Mouse (Mus musculus) heart, adult 8-10 months (tissue): ENCODE data around the gene Psma1. TPM values are rescaled to one million over a fixed set of nuclear protein-coding genes. Genes with fewer than 3 reads are reported as not detected.

ENCODE experiments used
- DNase-seq: peaks from one replicate; pipeline ENCODE4 v3.0.0; 2022; ENCODE audit warnings: low spot score
- total RNA-seq, 4 experiments: library from RNA; stranded (reverse); gene quantifications; 2 replicates each; pipeline ENCODE4 v1.2.4; 2022

Psma1 gene
- total RNA-seq, 4 experiments from 2014 or later: 129 to 150 (median 143) TPM

DNA sequence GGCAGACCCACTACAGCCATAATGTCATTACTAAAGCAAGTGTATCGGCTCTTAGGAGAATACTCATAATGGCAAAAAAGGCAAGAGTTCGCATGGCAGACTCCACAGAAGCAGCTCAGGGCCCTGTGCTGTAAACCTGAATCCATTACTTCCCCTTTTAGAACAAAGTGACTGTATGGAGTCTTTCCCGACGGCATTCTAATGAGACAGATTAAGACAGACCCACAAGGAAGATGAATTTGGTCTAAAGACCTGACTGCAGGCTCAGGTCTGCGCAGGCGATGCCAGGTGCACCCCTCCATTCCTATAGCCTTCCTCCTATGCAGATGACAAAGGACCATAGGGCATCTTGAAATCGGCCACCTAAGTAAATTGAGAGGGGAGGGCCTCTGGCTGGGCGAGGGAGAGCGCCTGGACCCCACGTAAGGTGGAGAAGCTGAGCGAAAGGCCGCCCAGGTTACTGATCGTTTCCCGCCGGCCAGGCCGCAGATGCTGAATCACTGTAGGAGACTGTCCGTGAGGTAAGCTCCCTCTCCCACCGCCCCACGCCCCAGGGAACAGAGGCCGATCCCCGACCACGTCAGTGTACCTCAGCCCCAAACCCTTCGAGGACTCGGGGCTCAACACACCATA lies 430 bp downstream of the Psma1 start:
- no peak for DNase-seq

DNA sequence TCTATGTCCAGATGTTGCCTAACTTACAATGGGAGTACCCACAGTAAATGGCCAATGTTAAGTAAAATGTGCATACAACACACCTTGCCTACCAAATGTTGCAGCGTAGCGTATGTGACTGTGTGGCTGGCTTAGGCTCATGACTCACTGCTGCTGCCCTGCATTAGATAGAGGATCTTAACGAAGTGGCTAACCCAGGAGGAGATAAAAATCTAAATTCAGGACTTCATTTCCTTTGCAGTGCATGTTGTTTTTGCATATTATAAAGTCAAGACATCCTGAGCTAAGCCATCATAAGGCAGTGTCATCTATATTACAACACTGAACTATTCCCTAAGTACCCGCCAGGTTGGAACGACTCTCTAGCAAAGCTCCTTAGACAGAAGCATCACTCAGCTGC lies 7.5 kb downstream of the Psma1 start:
- DNase-seq: no peak

DNA sequence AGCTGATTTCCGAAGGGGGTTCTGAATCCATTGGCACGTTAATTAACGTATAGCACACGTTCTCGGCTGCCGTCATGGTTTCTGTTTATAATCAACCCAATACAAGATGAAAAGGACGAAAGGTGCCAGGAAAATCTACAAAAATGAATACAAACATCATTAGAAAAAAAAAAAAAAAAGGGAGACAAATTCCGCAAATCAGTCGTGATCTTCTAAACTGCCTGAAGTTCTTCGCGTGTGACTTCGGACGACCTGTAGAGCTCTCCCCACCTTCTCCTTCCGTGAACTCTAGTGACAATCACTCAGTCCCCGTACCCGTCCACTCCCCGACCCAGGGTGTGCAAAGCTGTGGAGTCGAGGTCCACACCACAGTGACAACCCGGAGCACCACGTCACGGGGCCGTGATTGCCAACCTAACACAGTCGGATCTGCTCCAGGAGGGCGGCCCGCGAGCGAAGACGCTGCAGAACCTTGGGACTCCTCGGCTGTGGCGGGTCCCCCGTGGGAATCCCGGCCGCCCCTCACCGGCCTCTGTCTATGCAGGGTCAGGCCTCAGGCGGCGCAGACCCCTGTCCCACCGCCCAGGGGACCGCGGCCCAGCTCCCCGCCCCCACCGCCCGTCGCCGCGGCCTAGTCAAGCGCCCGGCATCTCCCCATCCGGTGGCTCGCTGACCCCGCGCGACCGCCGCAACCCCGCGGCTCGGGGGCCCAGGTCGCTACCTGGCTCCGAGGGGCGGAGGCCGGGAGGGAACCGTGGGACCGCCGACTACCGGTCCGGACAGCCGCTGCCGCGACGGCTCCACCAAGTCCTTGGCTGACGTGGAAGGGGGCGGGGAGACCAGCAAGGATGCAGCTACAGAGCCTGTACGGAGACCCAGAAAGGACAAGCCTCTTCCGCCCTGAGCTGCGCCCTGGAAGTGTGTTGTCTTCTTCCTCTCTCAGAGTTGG lies 21.8 kb downstream of the Psma1 start, which contains the start of gene Copb1:
TSS of gene Copb1 (minus strand) at position 827 of the 949 bp plus-strand sequence.
- peak; percentile 95 for DNase-seq

DNA sequence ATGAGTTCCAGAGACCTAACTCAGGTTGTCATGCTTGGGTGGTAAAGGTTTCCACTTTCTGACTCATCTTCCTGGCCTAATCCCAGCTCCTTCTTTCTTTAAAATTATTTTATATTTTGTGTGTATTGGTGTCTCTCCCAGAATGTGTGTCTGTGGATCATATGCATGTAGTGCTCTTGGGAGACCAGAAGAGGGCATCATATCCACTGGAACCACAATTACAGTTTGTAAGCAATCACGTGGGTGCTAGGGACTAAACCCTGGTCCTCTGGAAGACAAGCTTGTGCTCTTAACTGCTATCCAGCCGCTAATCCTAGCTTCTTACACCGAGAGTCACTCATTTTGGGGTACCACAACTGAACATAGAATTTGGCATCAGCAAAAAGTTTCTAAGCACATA lies 24.2 kb downstream of the Psma1 start:
- no peak for DNase-seq

DNA sequence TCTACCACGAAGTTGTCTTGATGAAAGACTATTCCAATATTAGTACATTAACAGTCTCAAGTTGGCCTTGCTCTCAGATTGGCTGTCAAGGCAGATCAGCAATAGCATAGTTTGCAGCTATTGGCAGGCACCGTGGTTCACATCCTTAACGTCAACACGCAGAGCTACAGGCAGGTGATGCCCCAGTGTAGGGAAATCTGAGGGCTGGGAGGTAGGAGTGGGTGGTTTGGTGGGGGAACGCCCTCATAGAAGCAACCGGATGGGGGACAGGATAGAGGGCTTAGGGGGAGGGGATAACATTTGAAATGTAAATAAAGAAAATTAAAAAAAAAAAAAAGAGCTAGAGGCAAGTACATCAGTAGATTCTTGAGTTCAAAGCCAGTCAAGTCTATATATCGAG lies 41.9 kb downstream of the Psma1 start:
- no peak for DNase-seq

DNA sequence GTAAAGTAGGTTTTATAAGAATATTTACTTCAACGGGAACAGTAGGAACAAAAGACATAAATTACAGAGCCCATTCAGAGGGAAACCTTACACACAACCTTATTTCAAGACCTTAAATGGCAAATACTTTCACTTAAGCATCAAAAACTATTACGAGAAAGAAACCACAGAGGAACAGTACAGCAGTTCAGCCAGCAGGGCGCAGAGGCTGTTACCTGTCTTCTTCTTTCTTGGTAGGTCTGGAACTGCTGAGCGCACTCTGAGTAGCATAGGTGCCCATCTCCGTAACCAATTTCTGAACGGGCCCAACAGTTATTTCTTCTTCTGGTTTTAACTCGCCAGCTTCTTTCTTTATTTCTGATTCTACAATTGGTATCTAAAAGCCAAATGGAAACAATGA lies 42.9 kb downstream of the Psma1 start:
- DNase-seq: no peak

DNA sequence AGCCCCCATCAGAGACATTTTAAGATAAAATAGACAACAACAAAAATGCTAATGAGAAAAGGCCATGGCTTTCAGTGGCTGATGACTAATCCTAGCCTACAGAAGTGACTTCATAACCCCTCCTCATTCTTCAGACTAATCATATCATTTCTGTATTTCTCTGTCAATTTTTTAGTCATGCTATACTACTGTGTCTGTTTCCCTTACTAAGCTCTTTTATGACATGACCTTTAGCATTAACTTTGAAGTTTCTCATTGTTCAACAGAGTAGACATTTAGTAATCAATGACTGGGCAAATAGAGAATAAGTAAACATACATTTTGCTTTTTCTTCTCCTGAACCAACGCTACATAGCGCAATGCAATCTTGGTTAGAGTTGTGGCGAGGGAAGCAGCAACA lies 44.1 kb downstream of the Psma1 start:
- no peak for DNase-seq

DNA sequence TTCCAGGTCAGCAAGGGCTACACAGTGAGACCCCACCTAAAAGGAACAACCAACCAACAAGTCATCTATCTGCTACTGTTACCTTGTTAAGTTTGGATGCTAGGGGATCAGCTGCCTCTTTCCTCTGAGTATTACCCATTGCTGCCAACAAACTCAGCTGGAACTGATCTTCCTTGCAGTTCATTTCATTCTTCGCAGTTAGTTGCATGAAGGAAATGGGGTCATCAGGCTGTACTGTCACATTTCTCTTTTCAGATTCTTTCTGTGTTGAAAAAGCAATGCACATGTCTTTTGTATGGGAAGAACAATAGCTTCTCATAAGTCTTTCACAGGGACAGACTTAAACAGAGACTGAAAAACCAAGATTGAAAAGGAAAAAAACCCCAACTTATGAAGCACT lies 49.4 kb downstream of the Psma1 start:
- no peak for DNase-seq

DNA sequence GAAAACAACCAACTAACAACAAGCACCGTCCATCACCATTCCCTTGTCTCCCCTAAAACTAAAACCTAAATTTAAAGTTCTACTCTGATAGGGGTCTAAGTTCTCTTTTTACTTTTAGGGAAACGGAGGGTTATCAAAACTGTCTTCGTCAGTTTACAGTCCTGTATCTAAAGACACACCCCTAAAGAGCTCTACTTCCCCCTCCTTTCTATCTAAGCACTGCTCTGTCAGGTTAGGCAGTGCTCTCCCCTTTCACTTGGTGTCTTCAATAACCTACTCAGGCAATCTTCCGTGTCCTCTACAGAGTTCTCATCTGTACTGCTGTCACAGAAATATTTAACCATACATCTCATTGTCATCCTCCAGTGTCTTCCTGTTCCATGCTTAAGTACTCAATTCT lies 55.5 kb downstream of the Psma1 start:
- DNase-seq: no peak

DNA sequence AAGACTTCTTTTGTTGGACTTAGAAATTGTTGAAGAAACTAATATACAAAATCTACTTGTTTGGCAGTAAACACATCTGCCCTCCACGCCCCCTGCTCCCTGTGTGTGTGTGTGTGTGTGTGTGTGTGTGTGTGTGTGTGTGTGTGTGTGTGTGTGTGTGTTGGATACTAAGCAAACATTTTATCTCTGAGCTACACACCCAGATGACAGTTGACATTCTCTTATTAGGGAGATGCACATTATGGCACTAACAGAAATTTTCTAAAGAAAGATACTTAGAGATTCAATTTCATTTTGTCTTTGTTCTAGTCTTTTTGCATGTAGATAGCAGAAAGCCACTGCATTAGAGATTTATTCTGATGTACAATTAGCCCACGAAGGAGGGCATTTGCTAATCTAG lies 59.0 kb downstream of the Psma1 start:
- no peak for DNase-seq

Other genes with a start within 250 kb of the Psma1 start
- gene Rras2, start 158.3 kb downstream of the Psma1 start, total RNA-seq: 10 to 100 TPM; 42.5 to 68.2 (median 55.1) TPM
- gene Copb1, start 21.4 kb downstream of the Psma1 start, total RNA-seq: 10 to 100 TPM; 35.2 to 41.6 (median 38.7) TPM
- 1 to 10 TPM; 3.0 to 4.7 (median 4.3) TPM for gene Pde3b, start 139.2 kb upstream of the Psma1 start, total RNA-seq